Mouse (Mus musculus): ENCODE data around the gene Lce3b. TPM values are rescaled to one million over a fixed set of nuclear protein-coding genes. Genes with fewer than 3 reads are reported as not detected.

Lce3b gene
- polyA plus RNA-seq (2015; fragmentation: Nextera tagmentation; extraction: Ambion mirVana): not detected in 2 replicates

- Histone ChIP-seq H3K4me1 (replicated peaks) (no peaks in the 10 kb centered on the region), H3K36me3 (no peaks in the 10 kb centered on the region), H3K9ac (no peak within 1 kb of the TSS), H3K9me3 (no peaks in the 10 kb centered on the region), H3K4me2 (no peak within 1 kb of the TSS), H3K27ac (replicated peaks) (no peak within 1 kb of the TSS), H3K27me3 (no peaks in the 10 kb centered on the region), H3K4me3 (no peak within 1 kb of the TSS)
- ATAC-seq (ENCODE audit: low read depth): no peak
- 71% methylated on average over 2 of the region's 2 CpGs for WGBS
Observed at GRCm38 (mm10) chr3:92932679-92933078, at the start of gene Lce3b. Gene Lce3b, plus strand, starts transcription at chr3:92932979.

- H3K27ac ChIP-seq (replicated peaks): no peak overlapping the region
- H3K36me3 ChIP-seq: no peaks in the 10 kb centered on the region
- no peaks in the 10 kb centered on the region for H3K27me3 ChIP-seq
- no peak for ATAC-seq (ENCODE audit: low read depth)
- H3K9ac ChIP-seq: no peak overlapping the region
- WGBS: 79% methylated on average over 3 of the region's 3 CpGs
- H3K4me3 ChIP-seq: no peak overlapping the region
- no peak overlapping the region for H3K4me2 ChIP-seq
- no peaks in the 10 kb centered on the region for H3K4me1 ChIP-seq (replicated peaks)
- H3K9me3 ChIP-seq: no peaks in the 10 kb centered on the region
Observed at GRCm38 (mm10) chr3:92894063-92894462, 38.7 kb upstream of the Lce3b start.

DNA sequence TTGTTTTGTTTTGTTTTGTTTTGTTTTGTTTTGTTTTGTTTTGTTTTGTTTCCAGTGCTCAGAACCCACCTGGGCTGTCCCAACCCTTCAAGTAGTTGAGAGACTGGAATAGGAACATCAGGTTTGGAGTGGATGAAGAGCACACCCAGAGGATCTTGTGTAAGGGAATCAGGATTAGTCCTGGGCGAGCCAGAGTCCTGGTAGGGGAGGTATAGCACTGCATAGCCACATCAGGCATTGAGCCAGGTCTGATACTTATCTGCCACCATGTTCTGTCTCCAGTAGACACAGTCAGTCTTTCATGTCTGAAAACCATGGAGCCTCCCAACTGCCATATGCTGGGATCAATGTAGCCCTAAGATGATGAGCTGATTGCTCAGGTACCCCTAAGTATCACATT is 38.3 kb upstream of the Lce3b start:
- Histone ChIP-seq H3K4me1 (replicated peaks) (no peaks in the 10 kb centered on the region), H3K4me2 (no peak overlapping the region), H3K27ac (replicated peaks) (no peak overlapping the region), H3K9me3 (no peaks in the 10 kb centered on the region), H3K9ac (no peak overlapping the region), H3K4me3 (no peak overlapping the region), H3K36me3 (no peaks in the 10 kb centered on the region), H3K27me3 (no peaks in the 10 kb centered on the region)
- WGBS: 71% methylated on average over 1 of the region's 1 CpGs
- ATAC-seq (ENCODE audit: low read depth): no peak

- ATAC-seq (ENCODE audit: low read depth): no peak
- Histone ChIP-seq H3K4me3 (no peak overlapping the region), H3K4me1 (replicated peaks) (no peaks in the 10 kb centered on the region), H3K36me3 (no peaks in the 10 kb centered on the region), H3K4me2 (no peak overlapping the region), H3K9ac (no peak overlapping the region), H3K9me3 (no peaks in the 10 kb centered on the region), H3K27ac (replicated peaks) (no peak overlapping the region), H3K27me3 (no peaks in the 10 kb centered on the region)
- 19% methylated on average over 3 of the region's 3 CpGs for WGBS
Observed at GRCm38 (mm10) chr3:92902992-92903391, 29.8 kb upstream of the Lce3b start.

DNA sequence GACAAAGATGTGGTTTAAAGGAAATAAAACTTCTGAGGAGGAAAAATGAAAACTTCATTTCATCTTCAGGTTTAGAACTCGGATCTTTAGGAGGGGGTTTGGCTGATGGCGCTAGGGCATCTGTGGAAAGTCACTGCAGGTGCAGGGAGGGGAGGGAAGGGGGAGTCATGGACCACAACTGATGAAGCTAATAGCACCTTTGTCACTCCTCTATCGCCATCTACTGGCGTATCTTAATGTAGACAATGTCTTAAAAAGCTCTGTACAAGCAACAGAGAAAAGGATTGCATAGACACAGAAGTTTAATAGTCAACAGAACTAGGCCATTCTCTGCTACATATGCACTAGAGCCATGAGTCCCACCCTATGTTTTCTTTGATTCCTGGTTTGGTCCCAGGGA is 29.1 kb upstream of the Lce3b start:
- Histone ChIP-seq H3K4me2 (no peak overlapping the region), H3K36me3 (no peaks in the 10 kb centered on the region), H3K4me3 (no peak overlapping the region), H3K27ac (replicated peaks) (no peak overlapping the region), H3K9ac (no peak overlapping the region), H3K4me1 (replicated peaks) (no peaks in the 10 kb centered on the region), H3K9me3 (no peaks in the 10 kb centered on the region), H3K27me3 (no peaks in the 10 kb centered on the region)
- WGBS: 37% methylated on average over 4 of the region's 4 CpGs
- no peak for ATAC-seq (ENCODE audit: low read depth)

- Histone ChIP-seq H3K9me3 (no peaks in the 10 kb centered on the region), H3K4me3 (no peak overlapping the region), H3K27ac (replicated peaks) (no peak overlapping the region), H3K4me2 (no peak overlapping the region), H3K36me3 (no peaks in the 10 kb centered on the region), H3K4me1 (replicated peaks) (no peaks in the 10 kb centered on the region), H3K9ac (no peak overlapping the region), H3K27me3 (no peaks in the 10 kb centered on the region)
- ATAC-seq (ENCODE audit: low read depth): no peak
- 65% methylated on average over 3 of the region's 3 CpGs for WGBS
Observed at GRCm38 (mm10) chr3:92905182-92905581, 27.6 kb upstream of the Lce3b start.

GRCm38 (mm10) chr3:92907571-92907970 is 25.2 kb upstream of the Lce3b start:
- Histone ChIP-seq H3K9me3 (no peaks in the 10 kb centered on the region), H3K27ac (replicated peaks) (no peak overlapping the region), H3K4me3 (no peak overlapping the region), H3K27me3 (no peaks in the 10 kb centered on the region), H3K36me3 (no peaks in the 10 kb centered on the region), H3K4me2 (no peak overlapping the region), H3K4me1 (replicated peaks) (no peaks in the 10 kb centered on the region), H3K9ac (no peak overlapping the region)
- ATAC-seq (ENCODE audit: low read depth): no peak
- 31% methylated on average over 4 of the region's 4 CpGs for WGBS

GRCm38 (mm10) chr3:92920364-92920763 is 12.4 kb upstream of the Lce3b start:
- Histone ChIP-seq H3K36me3 (no peaks in the 10 kb centered on the region), H3K9me3 (no peaks in the 10 kb centered on the region), H3K9ac (no peak overlapping the region), H3K4me1 (replicated peaks) (no peaks in the 10 kb centered on the region), H3K4me3 (no peak overlapping the region), H3K27ac (replicated peaks) (no peak overlapping the region), H3K27me3 (no peaks in the 10 kb centered on the region), H3K4me2 (no peak overlapping the region)
- no peak for ATAC-seq (ENCODE audit: low read depth)
- WGBS: 59% methylated on average over 4 of the region's 4 CpGs

DNA sequence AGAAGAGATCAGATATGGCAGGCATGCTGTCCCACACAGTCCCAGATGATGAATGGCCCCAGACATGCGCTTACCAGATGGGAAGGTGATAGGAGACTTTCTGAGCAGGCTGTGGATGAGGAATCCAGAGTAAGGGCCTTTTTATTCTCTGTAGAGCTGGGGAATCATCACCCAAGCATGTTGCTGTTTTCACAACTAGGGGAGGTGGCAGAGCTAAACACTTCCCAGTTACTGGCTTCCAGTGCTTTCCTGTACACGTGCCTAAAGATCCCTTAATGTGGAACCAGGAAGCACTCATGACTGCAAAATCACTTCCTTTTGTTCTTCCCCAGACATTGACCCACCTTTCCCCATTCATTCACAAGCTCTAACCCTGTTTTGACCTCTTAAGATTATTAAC is 6.6 kb upstream of the Lce3b start, which contains the start of gene Lce3a:
Gene Lce3a, minus strand, starts transcription at position 101 of the 400 bp plus-strand sequence.
- no peak for ATAC-seq (ENCODE audit: low read depth)
- H3K27me3 ChIP-seq: no peaks in the 10 kb centered on the region
- WGBS: 74% methylated on average over 2 of the region's 2 CpGs

GRCm38 (mm10) chr3:92944186-92944585 is 11.4 kb downstream of the Lce3b start, which contains the start of gene Lce3c:
Gene Lce3c, plus strand, starts transcription at chr3:92944486.
- Histone ChIP-seq H3K36me3 (no peaks in the 10 kb centered on the region), H3K4me1 (replicated peaks) (no peaks in the 10 kb centered on the region), H3K9ac (no peak within 1 kb of the TSS), H3K27ac (replicated peaks) (no peak within 1 kb of the TSS), H3K4me2 (no peak within 1 kb of the TSS), H3K27me3 (no peaks in the 10 kb centered on the region), H3K4me3 (no peak within 1 kb of the TSS), H3K9me3 (no peaks in the 10 kb centered on the region)
- 74% methylated on average over 1 of the region's 1 CpGs for WGBS
- no peak for ATAC-seq (ENCODE audit: low read depth)

More for the DNA sequence above, 6.6 kb upstream of the Lce3b start, which contains the start of gene Lce3a:
- Histone ChIP-seq H3K4me3 (no peak within 1 kb of the TSS), H3K4me2 (no peak within 1 kb of the TSS), H3K27ac (replicated peaks) (no peak within 1 kb of the TSS), H3K36me3 (no peaks in the 10 kb centered on the region), H3K4me1 (replicated peaks) (no peaks in the 10 kb centered on the region), H3K9ac (no peak within 1 kb of the TSS), H3K9me3 (no peaks in the 10 kb centered on the region)

- Histone ChIP-seq H3K9me3 (no peaks in the 10 kb centered on the region), H3K36me3 (no peaks in the 10 kb centered on the region), H3K4me1 (replicated peaks) (no peaks in the 10 kb centered on the region), H3K27me3 (no peaks in the 10 kb centered on the region), H3K27ac (replicated peaks) (no peak within 1 kb of the TSS), H3K4me3 (no peak within 1 kb of the TSS), H3K9ac (no peak within 1 kb of the TSS), H3K4me2 (no peak within 1 kb of the TSS)
- ATAC-seq (ENCODE audit: low read depth): no peak
- 90% methylated on average over 1 of the region's 1 CpGs for WGBS
Observed at GRCm38 (mm10) chr3:92957090-92957489, 24.3 kb downstream of the Lce3b start, which contains the start of gene Lce3d. Gene Lce3d, plus strand, starts transcription at chr3:92957390.

- no peak within 1 kb of the TSS for H3K9ac ChIP-seq
- H3K4me2 ChIP-seq: no peak within 1 kb of the TSS
- H3K4me3 ChIP-seq: no peak within 1 kb of the TSS
- no peak within 1 kb of the TSS for H3K27ac ChIP-seq (replicated peaks)
- H3K27me3 ChIP-seq: no peaks in the 10 kb centered on the region
- no peak for ATAC-seq (ENCODE audit: low read depth)
- 89% methylated on average over 2 of the region's 2 CpGs for WGBS
- H3K36me3 ChIP-seq: no peaks in the 10 kb centered on the region
- no peaks in the 10 kb centered on the region for H3K9me3 ChIP-seq
- no peaks in the 10 kb centered on the region for H3K4me1 ChIP-seq (replicated peaks)
Observed at GRCm38 (mm10) chr3:92966761-92967160, 34.0 kb downstream of the Lce3b start, which contains the start of gene Lce3e. Gene Lce3e, plus strand, starts transcription at chr3:92967061.

DNA sequence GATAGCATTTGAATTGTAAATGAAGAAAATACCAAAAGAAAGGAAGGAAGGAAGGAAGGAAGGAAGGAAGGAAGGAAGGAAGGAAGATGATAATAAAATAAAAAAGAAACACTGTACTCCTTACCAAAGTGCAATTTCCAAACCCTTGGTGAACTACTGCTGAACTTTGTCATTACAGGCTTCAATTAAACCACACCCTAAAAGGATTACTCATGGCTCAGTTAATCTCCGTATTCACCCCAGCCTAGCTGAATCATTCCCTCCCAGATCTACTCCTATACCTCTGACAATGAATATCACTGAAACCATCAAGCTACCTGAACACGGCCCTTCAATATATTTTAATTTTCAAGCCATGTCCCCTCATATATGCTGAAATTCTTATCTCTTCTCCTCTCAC is 45.7 kb downstream of the Lce3b start:
- no peak overlapping the region for H3K4me3 ChIP-seq
- WGBS: 87% methylated on average over 2 of the region's 2 CpGs

More for the DNA sequence above, 45.7 kb downstream of the Lce3b start:
- H3K4me1 ChIP-seq (replicated peaks): no peaks in the 10 kb centered on the region
- no peak for ATAC-seq (ENCODE audit: low read depth)
- no peaks in the 10 kb centered on the region for H3K9me3 ChIP-seq
- H3K4me2 ChIP-seq: no peak overlapping the region
- H3K27ac ChIP-seq (replicated peaks): no peak overlapping the region
- H3K27me3 ChIP-seq: no peaks in the 10 kb centered on the region
- no peak overlapping the region for H3K9ac ChIP-seq
- H3K36me3 ChIP-seq: no peaks in the 10 kb centered on the region

Measured in neural tube, embryonic 13.5 days (tissue).